Mouse (Mus musculus): ENCODE measurements at regions not wholly inside any gene's neighbourhood (a gene's known extent, or its start where the extent isn't known, plus 50 kb on each side); places are given as distances from the start of the nearest gene placed in this dataset.

- no peak for TF ChIP-seq POLR2A (IDR thresholded peaks at IDR 0.05; ENCODE audit: insufficient read depth, low read depth, low read length)
- TF ChIP-seq CTCF (IDR thresholded peaks at IDR 0.05) = no peak
- TF ChIP-seq EP300 (IDR thresholded peaks at IDR 0.05; ENCODE audit: insufficient read depth, low read depth, low read length) = no peak
Observed at GRCm38 (mm10) chr11:19532867-19533266, 391.3 kb upstream of the Spred2 start.
